Mouse (Mus musculus): ENCODE results near the gene Nkain4. TPM values are rescaled to one million over a fixed set of nuclear protein-coding genes. Genes with fewer than 3 reads are reported as not detected.
A peak's percentile ranks its signal among the peaks of the same experiment; 100 is the strongest.

The Nkain4 gene
- 19.3 and 24.4 TPM in 2 replicates for polyA plus RNA-seq (2016; fragmentation: Nextera tagmentation; extraction: Ambion mirVana)

- under 1% methylated on average over 52 of the region's 52 CpGs for WGBS
- peak within 1 kb of the TSS; percentile 81 for H3K27ac ChIP-seq
- peaks cover 34% of the 10 kb centered on the region for H3K4me1 ChIP-seq
- H3K27me3 ChIP-seq (ENCODE audit: insufficient read depth, poor library complexity, severe bottlenecking), result peaks cover 74% of the 10 kb centered on the region
- no peaks in the 10 kb centered on the region for H3K36me3 ChIP-seq
- no peaks in the 10 kb centered on the region for H3K9me3 ChIP-seq
- H3K4me3 ChIP-seq, result peak within 1 kb of the TSS; percentile 75
- peak; percentile 87 for DNase-seq (ENCODE audit: low spot score)
Observed at GRCm38 (mm10) chr2:180954061-180955047, at the start of gene Nkain4. Gene Nkain4, minus strand, starts transcription at chr2:180954699.

- H3K36me3 ChIP-seq, result no peaks in the 10 kb centered on the region
- no peak for DNase-seq (ENCODE audit: low spot score)
- H3K27ac ChIP-seq, result no peak overlapping the region
- 72% methylated on average over 3 of the region's 3 CpGs for whole genome bisulfite sequencing
- H3K9me3 ChIP-seq, result no peaks in the 10 kb centered on the region
- peaks cover 55% of the 10 kb centered on the region for H3K27me3 ChIP-seq (ENCODE audit: insufficient read depth, poor library complexity, severe bottlenecking)
- no peak overlapping the region for H3K4me3 ChIP-seq
- 0 out of 2 replicates have a peak, but pooled peaks cover 5% of the 10 kb centered on the region for H3K4me1 ChIP-seq
Observed at GRCm38 (mm10) chr2:180996905-180997304, 42.4 kb upstream of the Nkain4 start.

DNA sequence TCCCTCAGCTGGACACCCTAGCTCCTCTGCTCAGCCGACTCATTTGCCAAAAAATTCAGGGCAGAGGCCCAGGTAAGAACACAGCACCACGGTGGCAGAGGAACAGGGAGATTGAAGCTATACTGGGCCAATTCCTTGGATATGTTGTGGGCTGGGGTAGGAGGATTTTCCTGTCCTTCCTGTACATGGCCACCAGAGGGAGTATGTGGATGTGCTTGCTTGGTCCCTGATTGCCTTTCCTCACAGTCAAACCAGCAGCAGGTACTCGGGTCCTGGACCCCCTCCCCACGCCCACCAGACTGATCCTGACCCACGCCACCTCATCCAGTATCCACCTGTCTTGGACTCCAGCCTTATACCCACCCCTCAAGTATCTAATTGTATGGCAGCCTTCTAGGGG, 41.9 kb upstream of the Nkain4 start:
- Histone ChIP-seq H3K27ac (no peak overlapping the region), H3K27me3 (ENCODE audit: insufficient read depth, poor library complexity, severe bottlenecking) (peaks cover 50% of the 10 kb centered on the region), H3K4me3 (no peak overlapping the region), H3K9me3 (no peaks in the 10 kb centered on the region), H3K36me3 (no peaks in the 10 kb centered on the region), H3K4me1 (0 out of 2 replicates have a peak, but pooled peaks cover 5% of the 10 kb centered on the region)
- WGBS, result 15% methylated on average over 5 of the region's 5 CpGs
- no peak for DNase-seq (ENCODE audit: low spot score)

- 80% methylated on average over 4 of the region's 4 CpGs for WGBS
- Histone ChIP-seq H3K4me3 (no peak overlapping the region), H3K27me3 (ENCODE audit: insufficient read depth, poor library complexity, severe bottlenecking) (peaks cover 40% of the 10 kb centered on the region), H3K4me1 (0 out of 2 replicates have a peak, but pooled peaks cover 5% of the 10 kb centered on the region), H3K36me3 (no peaks in the 10 kb centered on the region), H3K27ac (no peak overlapping the region), H3K9me3 (no peaks in the 10 kb centered on the region)
- no peak for DNase-seq (ENCODE audit: low spot score)
Observed at GRCm38 (mm10) chr2:180995457-180995856, 41.0 kb upstream of the Nkain4 start.

DNA sequence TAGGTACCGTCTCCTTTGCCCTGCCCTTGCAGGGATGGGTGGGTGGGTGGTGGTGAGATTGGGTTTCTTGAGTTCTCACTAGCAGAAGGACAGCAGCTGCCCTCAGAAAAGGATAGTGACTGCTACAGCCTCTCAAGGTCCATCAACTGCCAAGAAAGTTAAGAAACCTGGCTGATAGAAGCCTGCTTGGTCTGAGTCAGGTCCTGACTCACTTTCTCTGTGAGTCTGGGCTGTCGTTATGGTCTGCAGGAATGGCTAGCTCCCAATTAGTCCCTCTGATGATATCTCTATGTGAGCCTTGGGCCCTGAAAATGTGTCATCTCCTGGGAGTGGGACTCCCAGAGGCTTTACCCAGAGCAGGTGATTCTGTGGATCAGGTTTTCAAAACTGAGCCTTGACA, 39.9 kb upstream of the Nkain4 start:
- WGBS, result 70% methylated on average over 2 of the region's 2 CpGs
- no peak overlapping the region for H3K27ac ChIP-seq
- no peaks in the 10 kb centered on the region for H3K36me3 ChIP-seq
- DNase-seq (ENCODE audit: low spot score), result no peak
- 0 out of 2 replicates have a peak, but pooled peaks cover 5% of the 10 kb centered on the region for H3K4me1 ChIP-seq
- H3K27me3 ChIP-seq (ENCODE audit: insufficient read depth, poor library complexity, severe bottlenecking), result peaks cover 30% of the 10 kb centered on the region; the same call in 1 of the 2 replicates
- H3K9me3 ChIP-seq, result no peaks in the 10 kb centered on the region
- no peak overlapping the region for H3K4me3 ChIP-seq

DNA sequence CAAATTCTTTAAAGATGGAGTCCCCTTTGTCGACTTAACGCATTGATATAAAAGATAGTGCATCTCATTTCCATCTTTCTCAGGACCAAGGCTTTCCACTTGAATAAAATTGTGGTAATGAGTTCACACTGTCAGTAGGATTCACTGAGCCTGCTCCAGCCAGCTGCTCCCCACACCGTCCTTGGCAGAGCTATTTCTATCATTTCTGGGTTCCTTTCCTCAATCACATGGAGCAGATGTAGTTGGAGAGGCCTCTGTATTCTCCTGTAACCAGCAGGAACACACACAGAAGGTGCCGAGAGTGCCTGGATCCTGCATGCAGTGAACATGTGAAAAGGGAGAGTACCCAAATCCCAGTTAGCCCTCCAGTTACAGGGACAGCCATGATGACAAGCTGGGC, 35.8 kb upstream of the Nkain4 start:
- H3K27ac ChIP-seq, result no peak overlapping the region
- peaks cover 17% of the 10 kb centered on the region; the same call in 1 of the 2 replicates for H3K27me3 ChIP-seq (ENCODE audit: insufficient read depth, poor library complexity, severe bottlenecking)
- no peaks in the 10 kb centered on the region for H3K9me3 ChIP-seq
- no peak overlapping the region for H3K4me3 ChIP-seq
- WGBS, result 68% methylated on average over 4 of the region's 4 CpGs
- DNase-seq (ENCODE audit: low spot score), result no peak
- H3K4me1 ChIP-seq, result peaks cover 27% of the 10 kb centered on the region
- H3K36me3 ChIP-seq, result no peaks in the 10 kb centered on the region

DNA sequence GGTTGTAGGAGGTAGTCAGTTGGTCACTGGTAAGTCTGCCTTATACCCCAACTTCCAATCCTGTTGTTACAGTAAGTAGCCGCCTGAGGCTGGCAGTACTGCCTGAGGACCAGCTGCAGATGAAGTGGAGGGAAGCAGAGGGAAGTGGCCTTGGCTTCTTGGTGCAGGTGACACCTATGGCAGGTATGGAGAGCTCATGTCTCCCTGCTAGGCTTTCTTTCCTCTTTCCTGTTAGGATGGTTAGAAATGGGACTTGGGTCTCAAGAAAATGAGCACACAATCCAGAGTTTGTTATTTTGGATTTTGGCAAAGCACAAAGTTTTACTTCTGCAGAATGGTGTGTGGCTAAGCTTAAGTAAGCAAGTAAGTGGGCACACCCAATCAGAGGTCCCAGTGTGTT, 34.4 kb upstream of the Nkain4 start:
- Histone ChIP-seq H3K4me3 (no peak overlapping the region), H3K4me1 (peaks cover 27% of the 10 kb centered on the region), H3K27ac (no peak overlapping the region), H3K9me3 (no peaks in the 10 kb centered on the region), H3K27me3 (ENCODE audit: insufficient read depth, poor library complexity, severe bottlenecking) (peaks cover 3% of the 10 kb centered on the region; the same call in 1 of the 2 replicates), H3K36me3 (no peaks in the 10 kb centered on the region)
- 74% methylated on average over 1 of the region's 1 CpGs for WGBS
- no peak for DNase-seq (ENCODE audit: low spot score)

GRCm38 (mm10) chr2:180988347-180988913, 33.9 kb upstream of the Nkain4 start:
- peaks cover 27% of the 10 kb centered on the region for H3K4me1 ChIP-seq
- H3K9me3 ChIP-seq, result no peaks in the 10 kb centered on the region
- WGBS, result 73% methylated on average over 3 of the region's 3 CpGs
- no peaks in the 10 kb centered on the region for H3K36me3 ChIP-seq
- no peak for DNase-seq (ENCODE audit: low spot score)
- H3K27ac ChIP-seq, result no peak overlapping the region
- no peak overlapping the region for H3K4me3 ChIP-seq
- no peaks in the 10 kb centered on the region; the same call in 1 of the 2 replicates for H3K27me3 ChIP-seq (ENCODE audit: insufficient read depth, poor library complexity, severe bottlenecking)

GRCm38 (mm10) chr2:180987432-180988030, 33.0 kb upstream of the Nkain4 start:
- no peaks in the 10 kb centered on the region; the same call in 1 of the 2 replicates for H3K27me3 ChIP-seq (ENCODE audit: insufficient read depth, poor library complexity, severe bottlenecking)
- DNase-seq (ENCODE audit: low spot score), result no peak
- no peaks in the 10 kb centered on the region for H3K9me3 ChIP-seq
- H3K4me3 ChIP-seq, result no peak overlapping the region
- peak overlapping the region; percentile 59 for H3K27ac ChIP-seq
- peaks cover 22% of the 10 kb centered on the region for H3K4me1 ChIP-seq
- peaks cover 9% of the 10 kb centered on the region; the same call in 1 of the 2 replicates for H3K36me3 ChIP-seq
- WGBS, result 53% methylated on average over 5 of the region's 5 CpGs

- peaks cover 14% of the 10 kb centered on the region for H3K36me3 ChIP-seq
Observed at GRCm38 (mm10) chr2:180987001-180987400, 32.5 kb upstream of the Nkain4 start.

DNA sequence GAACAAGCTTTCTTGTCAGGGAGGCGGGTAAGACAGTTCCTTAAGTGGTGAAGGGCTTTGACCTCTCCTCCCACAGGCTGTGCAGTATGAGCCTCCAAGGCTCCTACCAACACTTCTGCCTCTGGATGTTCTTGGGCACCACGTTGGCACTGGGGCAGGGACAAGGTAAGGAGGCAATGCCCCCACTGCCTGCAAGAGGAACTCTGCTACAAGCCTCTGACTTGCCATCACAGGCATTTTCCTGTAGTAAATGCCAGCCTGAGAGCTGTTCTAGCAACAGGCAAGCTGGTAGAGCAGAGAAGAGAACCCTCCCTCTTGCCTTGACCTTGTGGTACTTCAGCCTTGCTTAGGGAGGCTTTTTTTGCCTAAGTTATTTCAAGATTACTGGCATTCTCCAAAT, 31.9 kb upstream of the Nkain4 start, which contains the start of gene Col20a1:
Gene Col20a1 (plus strand): TSS at position 87 of the 400 bp plus-strand sequence.
- no peak within 1 kb of the TSS for H3K4me3 ChIP-seq
- 58% methylated on average over 2 of the region's 2 CpGs for WGBS
- no peaks in the 10 kb centered on the region for H3K27me3 ChIP-seq (ENCODE audit: insufficient read depth, poor library complexity, severe bottlenecking)
- peak within 1 kb of the TSS; percentile 59 for H3K27ac ChIP-seq
- H3K9me3 ChIP-seq, result no peaks in the 10 kb centered on the region
- peaks cover 19% of the 10 kb centered on the region for H3K36me3 ChIP-seq
- H3K4me1 ChIP-seq, result peaks cover 22% of the 10 kb centered on the region
- no peak for DNase-seq (ENCODE audit: low spot score)

More at GRCm38 (mm10) chr2:180987001-180987400, 32.5 kb upstream of the Nkain4 start:
- 87% methylated on average over 1 of the region's 1 CpGs for WGBS
- DNase-seq (ENCODE audit: low spot score), result no peak
- H3K4me3 ChIP-seq, result no peak overlapping the region
- H3K4me1 ChIP-seq, result peaks cover 22% of the 10 kb centered on the region
- no peaks in the 10 kb centered on the region; the same call in 1 of the 2 replicates for H3K27me3 ChIP-seq (ENCODE audit: insufficient read depth, poor library complexity, severe bottlenecking)
- no peak overlapping the region for H3K27ac ChIP-seq
- no peaks in the 10 kb centered on the region for H3K9me3 ChIP-seq

DNA sequence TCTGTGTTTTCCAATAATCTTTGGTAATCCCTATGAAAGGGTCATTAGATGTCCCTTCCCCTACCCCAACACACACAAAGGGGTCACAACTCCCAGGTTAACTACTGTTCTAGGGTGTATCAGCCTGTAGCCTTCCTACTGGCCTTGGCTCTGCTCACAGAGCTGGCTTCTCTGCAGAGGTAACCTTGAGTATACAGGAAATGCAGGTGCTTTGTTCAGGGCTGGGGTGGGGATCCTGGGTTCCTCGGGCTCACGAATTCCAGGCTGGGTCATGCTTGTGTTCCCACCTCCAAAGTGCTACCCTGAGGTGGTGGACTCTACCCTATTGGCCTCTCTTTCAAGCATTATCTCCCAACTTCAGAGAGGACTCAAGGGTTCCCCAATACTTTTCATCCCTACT, 31.1 kb upstream of the Nkain4 start:
- Histone ChIP-seq H3K27me3 (ENCODE audit: insufficient read depth, poor library complexity, severe bottlenecking) (no peaks in the 10 kb centered on the region), H3K4me1 (peaks cover 22% of the 10 kb centered on the region), H3K36me3 (peaks cover 28% of the 10 kb centered on the region), H3K27ac (no peak overlapping the region), H3K9me3 (no peaks in the 10 kb centered on the region), H3K4me3 (no peak overlapping the region)
- 88% methylated on average over 2 of the region's 2 CpGs for WGBS
- no peak for DNase-seq (ENCODE audit: low spot score)
